Mouse (Mus musculus): Measurements from ENCODE around the gene Llph.

GRCm38 (mm10) chr10:120220776-120221175, 6.1 kb upstream of the Llph start:
- TF ChIP-seq USF1 (IDR thresholded peaks at IDR 0.05; ENCODE audit: low read depth) (no peak), CTCF (IDR thresholded peaks at IDR 0.05; ENCODE audit: control insufficient read depth, insufficient read depth, insufficient read length) (no peak), MYOD1 (IDR thresholded peaks at IDR 0.05; ENCODE audit: control insufficient read depth, insufficient read length, low read depth) (no peak), MAX (IDR thresholded peaks at IDR 0.05) (no peak), MYOG (IDR thresholded peaks at IDR 0.05; ENCODE audit: control insufficient read depth, extremely low read depth, insufficient read length) (no peak), FOSL1 (IDR thresholded peaks at IDR 0.05; ENCODE audit: insufficient read depth, low read length, poor library complexity, severe bottlenecking) (no peak)
